Mouse (Mus musculus) lung, embryonic 16.5 days (tissue): Measurements from ENCODE around the gene Epha5. TPM values are rescaled to one million over a fixed set of nuclear protein-coding genes. Genes with fewer than 3 reads are reported as not detected.
A peak's percentile ranks its signal among the peaks of the same experiment; 100 is the strongest.

Experiments
- ATAC-seq: fragments of 200-750 bp; cut with Nextera tagmentation; 2 replicates; pipeline ENCODE4 v1.8.0; 2017; ENCODE audit warnings: low read depth, mild to moderate bottlenecking, moderate library complexity
- H3K27ac ChIP-seq: fragments of 300-500 bp; sonication (generic); 2 replicates; pipeline ENCODE4 v1.5.1; 2014; ENCODE audit warnings: mild to moderate bottlenecking, control low read depth, low read length
- H3K27me3 ChIP-seq: fragments of 300-500 bp; sonication (generic); 2 replicates; pipeline ENCODE4 v1.6.1; 2014; ENCODE audit warnings: low read depth, low read length, mixed read lengths; ENCODE audit not compliant: control insufficient read depth, insufficient read depth
- H3K36me3 ChIP-seq: fragments of 300-500 bp; sonication (generic); 2 replicates; pipeline ENCODE4 v1.6.1; 2014; ENCODE audit warnings: low read length; ENCODE audit not compliant: control insufficient read depth, insufficient read depth
- H3K4me1 ChIP-seq: fragments of 300-500 bp; sonication (generic); replicated peaks from 2 replicates; pipeline ENCODE4 v1.6.1; 2014; ENCODE audit warnings: low read length, mixed read lengths; ENCODE audit not compliant: control insufficient read depth, insufficient read depth
- H3K4me2 ChIP-seq: fragments of 300-500 bp; sonication (generic); 2 replicates; pipeline ENCODE4 v1.6.1; 2014; ENCODE audit warnings: low read depth, low read length, control low read depth
- H3K4me3 ChIP-seq: fragments of 300-500 bp; sonication (generic); 2 replicates; pipeline ENCODE4 v1.5.1; 2014; ENCODE audit warnings: mild to moderate bottlenecking, low read length, control low read depth
- H3K9ac ChIP-seq: fragments of 300-500 bp; sonication (generic); 2 replicates; pipeline ENCODE4 v1.6.1; 2014; ENCODE audit warnings: low read length, control low read depth
- H3K9me3 ChIP-seq: fragments of 300-500 bp; sonication (generic); 2 replicates; pipeline ENCODE4 v1.6.1; 2016; ENCODE audit warnings: low read length; ENCODE audit not compliant: control insufficient read depth
- WGBS: fragments of 180-500 bp; shearing (Covaris S2); extraction: QIAGEN DNeasy Blood & Tissue Kit; methylation state at CpG from one replicate; pipeline ENCODE4 v1.1.7; 2014; 5-methylcytosine and 5-hydroxymethylcytosine counted together
- polyA plus RNA-seq: library from polyadenylated mRNA; unstranded; fragments of >200 nt; fragmentation: Nextera tagmentation; extraction: Ambion mirVana; gene quantifications from 2 replicates; pipeline ENCODE4 v1.2.1, GENCODE M21; 2015

Epha5 gene
- polyA plus RNA-seq, 1 experiment from 2014 or later, result 4.1 TPM

DNA sequence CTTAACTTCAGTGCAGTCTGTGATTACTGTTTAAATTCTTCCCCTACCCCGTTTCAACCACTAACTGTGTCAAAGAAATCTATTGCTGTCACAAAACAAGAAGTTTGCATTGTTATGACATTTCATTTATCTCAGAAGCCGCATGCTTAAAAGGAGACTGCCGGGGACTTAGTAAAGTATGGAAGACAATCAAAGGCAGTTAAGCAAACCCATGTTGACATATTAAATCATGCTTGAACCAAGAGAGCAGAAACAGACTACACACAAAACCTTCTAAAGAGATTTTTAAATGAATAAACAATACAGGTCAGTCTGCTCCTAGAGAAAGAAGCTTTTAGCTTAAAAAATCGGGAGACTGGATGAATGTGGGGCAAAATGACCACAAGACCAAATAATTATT, 97.0 kb downstream of the Epha5 start:
- H3K9ac ChIP-seq, result no peak overlapping the region
- no peak for ATAC-seq
- 25% methylated on average over 4 of the region's 4 CpGs for WGBS
- H3K9me3 ChIP-seq, result no peaks in the 10 kb centered on the region
- no peaks in the 10 kb centered on the region for H3K36me3 ChIP-seq
- no peak overlapping the region for H3K4me2 ChIP-seq
- H3K4me3 ChIP-seq, result no peak overlapping the region
- no peaks in the 10 kb centered on the region for H3K27me3 ChIP-seq
- H3K4me1 ChIP-seq, result no peaks in the 10 kb centered on the region
- H3K27ac ChIP-seq, result no peak overlapping the region

DNA sequence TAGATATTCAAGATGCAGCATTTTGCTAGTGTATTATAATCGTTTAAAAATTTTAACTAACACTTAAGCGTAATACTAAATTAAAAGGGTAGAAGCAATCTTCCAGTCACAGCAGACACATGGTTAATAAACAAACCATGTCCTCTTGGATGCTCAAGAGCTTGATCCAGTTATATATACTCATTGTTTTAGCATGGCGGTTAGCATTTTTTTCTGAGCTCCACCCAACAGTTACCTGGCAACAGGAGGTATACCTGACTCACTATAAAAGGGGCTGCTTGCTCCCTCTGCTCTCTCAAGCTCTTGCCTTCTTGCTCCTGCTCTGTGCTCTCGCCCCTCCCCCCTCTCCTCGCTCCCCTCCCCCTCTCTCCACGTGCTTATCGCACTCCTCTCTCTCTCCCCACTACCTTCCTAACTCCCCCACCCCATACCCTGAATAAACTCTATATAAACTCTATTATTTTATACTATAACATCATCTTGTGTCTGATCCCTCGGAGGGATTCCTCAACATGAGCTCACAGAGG, 98.3 kb downstream of the Epha5 start:
- no peak overlapping the region for H3K4me2 ChIP-seq
- no peak for ATAC-seq
- no peak overlapping the region for H3K4me3 ChIP-seq
- 27% methylated on average over 8 of the region's 8 CpGs for WGBS
- no peak overlapping the region for H3K9ac ChIP-seq
- no peaks in the 10 kb centered on the region for H3K36me3 ChIP-seq
- H3K4me1 ChIP-seq, result no peaks in the 10 kb centered on the region
- H3K27me3 ChIP-seq, result no peaks in the 10 kb centered on the region
- no peak overlapping the region for H3K27ac ChIP-seq
- H3K9me3 ChIP-seq, result no peaks in the 10 kb centered on the region

- H3K4me3 ChIP-seq, result no peak overlapping the region
- H3K36me3 ChIP-seq, result no peaks in the 10 kb centered on the region
- no peak overlapping the region for H3K9ac ChIP-seq
- no peak for ATAC-seq
- H3K4me1 ChIP-seq, result no peaks in the 10 kb centered on the region
- 68% methylated on average over 4 of the region's 4 CpGs for WGBS
- H3K27ac ChIP-seq, result no peak overlapping the region
- H3K9me3 ChIP-seq, result no peaks in the 10 kb centered on the region
- no peaks in the 10 kb centered on the region for H3K27me3 ChIP-seq
- no peak overlapping the region for H3K4me2 ChIP-seq
Observed at GRCm38 (mm10) chr5:84317839-84318238, 99.3 kb downstream of the Epha5 start.

- Histone ChIP-seq H3K36me3 (no peaks in the 10 kb centered on the region), H3K27me3 (no peaks in the 10 kb centered on the region), H3K4me1 (no peaks in the 10 kb centered on the region), H3K27ac (no peak overlapping the region), H3K9me3 (no peaks in the 10 kb centered on the region), H3K4me3 (no peak overlapping the region), H3K9ac (no peak overlapping the region), H3K4me2 (no peak overlapping the region)
- WGBS, result 79% methylated on average over 4 of the region's 4 CpGs
- ATAC-seq, result no peak
Observed at GRCm38 (mm10) chr5:84313619-84314018, 103.6 kb downstream of the Epha5 start.

GRCm38 (mm10) chr5:84298878-84299736, 118.1 kb downstream of the Epha5 start:
- ATAC-seq, result no peak

GRCm38 (mm10) chr5:84289429-84289977, 127.7 kb downstream of the Epha5 start:
- 44% methylated on average over 3 of the region's 3 CpGs for WGBS
- H3K36me3 ChIP-seq, result no peaks in the 10 kb centered on the region
- peak overlapping the region; percentile 46; the same call in 1 of the 2 replicates for H3K27ac ChIP-seq
- H3K4me3 ChIP-seq, result no peak overlapping the region
- no peaks in the 10 kb centered on the region; the same call in 1 of the 2 replicates for H3K9me3 ChIP-seq
- no peak overlapping the region for H3K9ac ChIP-seq
- no peak overlapping the region for H3K4me2 ChIP-seq
- H3K27me3 ChIP-seq, result no peaks in the 10 kb centered on the region
- H3K4me1 ChIP-seq, result no peaks in the 10 kb centered on the region
- peak; percentile 59; the same call in 1 of the 2 replicates for ATAC-seq

More at GRCm38 (mm10) chr5:84298878-84299736, 118.1 kb downstream of the Epha5 start:
- WGBS, result 45% methylated on average over 8 of the region's 8 CpGs
- H3K4me1 ChIP-seq, result no peaks in the 10 kb centered on the region
- no peak overlapping the region for H3K27ac ChIP-seq
- H3K4me3 ChIP-seq, result no peak overlapping the region
- no peak overlapping the region for H3K4me2 ChIP-seq
- no peaks in the 10 kb centered on the region for H3K36me3 ChIP-seq
- no peak overlapping the region for H3K9ac ChIP-seq
- H3K9me3 ChIP-seq, result no peaks in the 10 kb centered on the region
- no peaks in the 10 kb centered on the region for H3K27me3 ChIP-seq

GRCm38 (mm10) chr5:84281290-84282017, 135.7 kb downstream of the Epha5 start:
- H3K9ac ChIP-seq, result no peak overlapping the region
- no peaks in the 10 kb centered on the region for H3K9me3 ChIP-seq
- H3K36me3 ChIP-seq, result no peaks in the 10 kb centered on the region
- H3K27ac ChIP-seq, result no peak overlapping the region
- ATAC-seq, result no peak
- H3K27me3 ChIP-seq, result no peaks in the 10 kb centered on the region
- H3K4me2 ChIP-seq, result no peak overlapping the region
- WGBS, result 82% methylated on average over 22 of the region's 22 CpGs
- no peak overlapping the region for H3K4me3 ChIP-seq
- H3K4me1 ChIP-seq, result no peaks in the 10 kb centered on the region

DNA sequence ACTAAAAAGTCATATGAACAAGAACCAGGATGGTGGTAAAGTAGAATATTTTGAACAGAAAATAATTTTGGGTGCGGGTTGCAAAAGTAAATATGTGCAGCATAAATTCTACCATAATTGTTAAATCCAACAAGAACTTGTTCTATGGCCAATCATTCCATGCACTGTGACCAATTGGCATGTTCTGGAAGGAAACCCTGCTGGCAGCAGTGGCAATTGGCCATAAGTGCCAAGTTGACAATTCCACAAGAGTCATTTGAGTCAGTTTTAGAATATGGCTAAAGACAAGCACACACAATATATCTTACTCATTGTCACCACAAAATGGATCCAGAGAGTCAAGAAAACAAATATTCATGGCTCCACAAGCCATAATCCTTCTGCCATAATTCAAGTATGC, 140.2 kb downstream of the Epha5 start:
- 90% methylated on average over 1 of the region's 1 CpGs for WGBS
- Histone ChIP-seq H3K27ac (no peak overlapping the region), H3K27me3 (no peaks in the 10 kb centered on the region), H3K9me3 (no peaks in the 10 kb centered on the region), H3K4me1 (no peaks in the 10 kb centered on the region), H3K9ac (no peak overlapping the region), H3K4me2 (no peak overlapping the region), H3K4me3 (no peak overlapping the region), H3K36me3 (no peaks in the 10 kb centered on the region)
- no peak for ATAC-seq

DNA sequence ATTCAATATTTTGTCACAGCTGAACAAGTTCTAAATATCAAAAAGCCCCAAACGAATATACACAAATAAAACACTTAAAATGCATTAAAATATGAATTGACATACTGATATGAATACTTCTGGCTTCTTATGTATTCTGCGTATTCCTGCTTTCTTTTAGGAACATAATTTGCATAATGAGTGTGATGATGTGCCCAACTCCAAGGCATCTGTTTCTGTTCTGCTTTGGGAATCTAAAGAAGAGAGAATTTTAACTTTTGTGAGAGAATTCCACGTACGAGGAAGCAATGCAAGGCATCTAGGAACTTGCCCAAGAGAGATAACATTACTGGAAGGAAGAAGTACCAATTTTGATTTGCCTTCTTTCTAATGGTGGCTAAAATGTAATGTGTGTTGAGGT, 151.8 kb downstream of the Epha5 start:
- no peak overlapping the region for H3K27ac ChIP-seq
- 75% methylated on average over 4 of the region's 4 CpGs for WGBS
- no peaks in the 10 kb centered on the region for H3K4me1 ChIP-seq
- no peak overlapping the region for H3K4me2 ChIP-seq
- H3K36me3 ChIP-seq, result no peaks in the 10 kb centered on the region
- no peak overlapping the region for H3K4me3 ChIP-seq
- no peak overlapping the region for H3K9ac ChIP-seq
- no peaks in the 10 kb centered on the region for H3K9me3 ChIP-seq
- H3K27me3 ChIP-seq, result no peaks in the 10 kb centered on the region
- no peak for ATAC-seq
